17 mouse cellular contexts compared by ENCODE assay signal in genomic region chr11:55085396-55085795, GRCm38 (mm10). TPM values are rescaled to one million over a fixed set of nuclear protein-coding genes. Genes with fewer than 3 reads are reported as not detected.
A peak's percentile ranks its signal among the peaks of the same experiment; 100 is the strongest.
DNase-seq lines count a peak whose midpoint lies in the region; ATAC-seq lines count a peak whose summit lies in the region.
"Had no signal": no experiment of that assay in that cellular context is flagged by ENCODE, and none has a peak within 500 bp of the region (broad histone marks: within the 10 kb centered on the region; RNA-seq: fewer than 3 reads in every experiment).

No protein-coding gene starts in this region.

- peak overlapping the region; percentile 39 for H3K9ac ChIP-seq in heart, embryonic 14.5 days (ENCODE audit: low read length)
- no peak overlapping the region for H3K9ac ChIP-seq in hindbrain, embryonic 16.5 days (ENCODE audit: low read depth, low read length)
- H3K9ac ChIP-seq: hindbrain, embryonic 15.5 days; limb, embryonic 13.5 days; liver, postnatal 0 days; midbrain, embryonic 13.5 days had no signal

- H3K4me3 ChIP-seq in heart, embryonic 14.5 days (ENCODE audit: control insufficient read depth in 1 of 2, insufficient read depth in 1 of 2, low read depth in 1 of 2, low read length in 2 of 2) = no peak overlapping the region
- no peak overlapping the region for H3K4me3 ChIP-seq in embryonic facial prominence, embryonic 10.5 days
- H3K4me3 ChIP-seq in hindbrain, embryonic 16.5 days (ENCODE audit: low read length) = no peak overlapping the region
- H3K4me3 ChIP-seq: forebrain, embryonic 10.5 days; hindbrain, embryonic 15.5 days; left cerebral cortex, adult 2 months; limb, embryonic 13.5 days; midbrain, embryonic 13.5 days had no signal

- intact Hi-C loops in gastrocnemius, postnatal 36 days (cut with DNase I) = loop anchor here (5.0 kb wide), 1 partner anchor 88 kb away; no protein-coding TSS in a partner anchor
- intact Hi-C loops in gastrocnemius, postnatal 14 days (cut with DNase I; ENCODE audit: low total_unique reads) = loop anchor here (10.0 kb wide), 1 partner anchor 91 kb away; no protein-coding TSS in a partner anchor

- no peaks in the 10 kb centered on the region for H3K27me3 ChIP-seq in heart, embryonic 14.5 days (ENCODE audit: control insufficient read depth, insufficient read depth, low read length)
- peaks cover 8% of the 10 kb centered on the region; the same call in 1 of the 2 replicates for H3K27me3 ChIP-seq in embryonic facial prominence, embryonic 10.5 days (replicated peaks; ENCODE audit: low read depth, poor library complexity, severe bottlenecking)
- no peaks in the 10 kb centered on the region for H3K27me3 ChIP-seq in hindbrain, embryonic 16.5 days (replicated peaks; ENCODE audit: control insufficient read depth, insufficient read depth, low read length)
- H3K27me3 ChIP-seq: hindbrain, embryonic 15.5 days; limb, embryonic 13.5 days; midbrain, embryonic 13.5 days had no signal

- H3K4me1 ChIP-seq in heart, embryonic 14.5 days (ENCODE audit: control insufficient read depth in 2 of 2, insufficient read depth in 2 of 2, low read length in 2 of 2) = peaks cover 11 to 22% of the 10 kb centered on the region in 2 experiments
- H3K4me1 ChIP-seq in embryonic facial prominence, embryonic 10.5 days = no peaks in the 10 kb centered on the region
- H3K4me1 ChIP-seq in hindbrain, embryonic 16.5 days (ENCODE audit: control insufficient read depth, insufficient read depth, low read depth, low read length) = no peaks in the 10 kb centered on the region
- H3K4me1 ChIP-seq: forebrain, embryonic 10.5 days; hindbrain, embryonic 15.5 days; midbrain, embryonic 13.5 days had no signal

- no peak overlapping the region for H3K4me2 ChIP-seq in heart, embryonic 14.5 days (ENCODE audit: low read length)
- no peak overlapping the region for H3K4me2 ChIP-seq in hindbrain, embryonic 16.5 days (ENCODE audit: low read length)
- H3K4me2 ChIP-seq: hindbrain, embryonic 15.5 days; limb, embryonic 13.5 days; midbrain, embryonic 13.5 days had no signal

- DNase-seq in gastrocnemius, adult 18-20 months (ENCODE audit: low spot score) = peak; percentile 42
- no peak for DNase-seq in gastrocnemius, postnatal 36 days
- peak; percentile 25 for DNase-seq in gastrocnemius, postnatal 14 days
- peak; percentile 57 for DNase-seq in skeletal muscle tissue, adult 2 months (ENCODE audit: low read depth, low spot score)
- DNase-seq in embryonic facial prominence, embryonic 10.5 days (ENCODE audit: low spot score) = no peak
- DNase-seq in adrenal gland, postnatal 14 days = no peak
- DNase-seq: cerebellum, adult 11 months; liver, postnatal 0 days; right cerebral cortex, postnatal 14 days; thymus, postnatal 14 days had no signal

- H3K36me3 ChIP-seq in heart, embryonic 14.5 days (ENCODE audit: control insufficient read depth, insufficient read depth, low read length) = no peaks in the 10 kb centered on the region
- no peaks in the 10 kb centered on the region for H3K36me3 ChIP-seq in embryonic facial prominence, embryonic 10.5 days (replicated peaks)
- H3K36me3 ChIP-seq in hindbrain, embryonic 16.5 days (ENCODE audit: control insufficient read depth, insufficient read depth, low read length) = no peaks in the 10 kb centered on the region
- H3K36me3 ChIP-seq: forebrain, embryonic 10.5 days; hindbrain, embryonic 15.5 days; limb, embryonic 13.5 days; midbrain, embryonic 13.5 days had no signal

- 18% methylated on average over 5 of the region's 5 CpGs for WGBS in heart, embryonic 14.5 days
- 54% methylated on average over 5 of the region's 5 CpGs for WGBS in embryonic facial prominence, embryonic 10.5 days
- WGBS in hindbrain, embryonic 16.5 days = 55% methylated on average over 5 of the region's 5 CpGs

- H3K27ac ChIP-seq in heart, embryonic 14.5 days (replicated peaks in 1 of 2; ENCODE audit: control insufficient read depth in 1 of 2, insufficient read depth in 1 of 2, low read depth in 2 of 2, low read length in 2 of 2) = peak overlapping the region; percentile 92 to 94
- no peak overlapping the region for H3K27ac ChIP-seq in embryonic facial prominence, embryonic 10.5 days (replicated peaks)
- H3K27ac ChIP-seq in hindbrain, embryonic 16.5 days (ENCODE audit: low read depth, low read length) = no peak overlapping the region
- H3K27ac ChIP-seq: forebrain, embryonic 10.5 days; hindbrain, embryonic 15.5 days; left cerebral cortex, adult 2 months; limb, embryonic 13.5 days; midbrain, embryonic 13.5 days had no signal

- H3K9me3 ChIP-seq in heart, embryonic 14.5 days (ENCODE audit: control insufficient read depth, low read length) = no peaks in the 10 kb centered on the region
- no peaks in the 10 kb centered on the region for H3K9me3 ChIP-seq in embryonic facial prominence, embryonic 10.5 days
- no peaks in the 10 kb centered on the region for H3K9me3 ChIP-seq in hindbrain, embryonic 16.5 days (ENCODE audit: control insufficient read depth, low read length)
- H3K9me3 ChIP-seq: forebrain, embryonic 10.5 days; hindbrain, embryonic 15.5 days; limb, embryonic 13.5 days; midbrain, embryonic 13.5 days had no signal

- peak; percentile 86 for ATAC-seq in heart, embryonic 14.5 days (ENCODE audit: insufficient number of reproducible peaks, insufficient read depth, low FRiP score, low read depth)
- ATAC-seq in hindbrain, embryonic 16.5 days = no peak
- ATAC-seq: liver, postnatal 0 days; midbrain, embryonic 13.5 days had no signal

RNA-seq across cellular contexts. Expression of gene Ccdc69, which starts 7.5 kb away (rescaled TPM):
- 1 to 10 TPM; 3.0 to 3.3 TPM for total RNA-seq in gastrocnemius, adult 18-20 months (2021)
- 1 to 10 TPM; 3.5 to 4.9 TPM for total RNA-seq in gastrocnemius, postnatal 36 days (2021)
- total RNA-seq in gastrocnemius, postnatal 14 days (2021) = 10 to 100 TPM in 1 of 2 experiments, 1 to 10 TPM in 1; 7.8 to 14.0 TPM
- polyA plus RNA-seq in heart, embryonic 14.5 days (2014; fragmentation: Nextera tagmentation; extraction: Ambion mirVana) = 25.6 and 26.7 TPM in 2 replicates
- polyA plus RNA-seq in embryonic facial prominence, embryonic 10.5 days (2016; fragmentation: Nextera tagmentation; extraction: Ambion mirVana) = 0.47 and 0.49 TPM in 2 replicates
- 0.50 and 1.00 TPM in 2 replicates for polyA plus RNA-seq in hindbrain, embryonic 16.5 days (2015; fragmentation: Nextera tagmentation; extraction: Ambion mirVana)
- total RNA-seq in adrenal gland, postnatal 14 days (2021) = 8.3 and 12.2 TPM in 2 replicates
- polyA plus RNA-seq: midbrain, embryonic 13.5 days had no signal

RNA-seq across cellular contexts. Expression of gene Gm2a, which starts 12.5 kb away (rescaled TPM):
- 1 to 10 TPM; 8.2 TPM for total RNA-seq in gastrocnemius, adult 18-20 months (2021)
- total RNA-seq in gastrocnemius, postnatal 36 days (2021) = 1 to 10 TPM; 7.0 to 7.2 TPM
- total RNA-seq in gastrocnemius, postnatal 14 days (2021) = 1 to 10 TPM; 9.0 to 9.9 TPM
- polyA plus RNA-seq in heart, embryonic 14.5 days (2014; fragmentation: Nextera tagmentation; extraction: Ambion mirVana) = 48.2 and 55.7 TPM in 2 replicates
- 7.2 and 7.3 TPM in 2 replicates for polyA plus RNA-seq in embryonic facial prominence, embryonic 10.5 days (2016; fragmentation: Nextera tagmentation; extraction: Ambion mirVana)
- polyA plus RNA-seq in hindbrain, embryonic 16.5 days (2015; fragmentation: Nextera tagmentation; extraction: Ambion mirVana) = 39.0 and 45.8 TPM in 2 replicates
- 104 and 106 TPM in 2 replicates for total RNA-seq in adrenal gland, postnatal 14 days (2021)

RNA-seq across cellular contexts. Expression of gene Anxa6, which starts 52.2 kb away (rescaled TPM):
- total RNA-seq in gastrocnemius, adult 18-20 months (2021) = 100 to 1,000 TPM; 169 to 174 TPM
- total RNA-seq in gastrocnemius, postnatal 36 days (2021) = 100 to 1,000 TPM; 168 to 176 TPM
- 100 to 1,000 TPM; 222 to 236 TPM for total RNA-seq in gastrocnemius, postnatal 14 days (2021)
- polyA plus RNA-seq in heart, embryonic 14.5 days (2014; fragmentation: Nextera tagmentation; extraction: Ambion mirVana) = 369 and 384 TPM in 2 replicates
- polyA plus RNA-seq in embryonic facial prominence, embryonic 10.5 days (2016; fragmentation: Nextera tagmentation; extraction: Ambion mirVana) = 56.5 and 66.7 TPM in 2 replicates
- 72.4 and 84.0 TPM in 2 replicates for polyA plus RNA-seq in hindbrain, embryonic 16.5 days (2015; fragmentation: Nextera tagmentation; extraction: Ambion mirVana)
- total RNA-seq in adrenal gland, postnatal 14 days (2021) = 146 and 152 TPM in 2 replicates

Comparison
In these comparisons a context has a peak if more than half of its experiments do, and no peak if none do; other contexts are left out.
1. DNase-seq: peak in gastrocnemius, adult 18-20 months (single experiment), gastrocnemius, postnatal 14 days (single experiment) and skeletal muscle tissue, adult 2 months (single experiment); none in gastrocnemius, postnatal 36 days (0 of 2), embryonic facial prominence, embryonic 10.5 days (single experiment) and adrenal gland, postnatal 14 days (single experiment).
2. H3K27ac ChIP-seq: peak in heart, embryonic 14.5 days (2 of 2); none in embryonic facial prominence, embryonic 10.5 days (single experiment) and hindbrain, embryonic 16.5 days (single experiment).